Mouse (Mus musculus) lung, embryonic 16.5 days (tissue): ENCODE measurements at regions not wholly inside any gene's neighbourhood (a gene's known extent, or its start where the extent isn't known, plus 50 kb on each side); places are given as distances from the start of the nearest gene placed in this dataset.

ENCODE experiments used
- ATAC-seq: fragments of 200-750 bp; cut with Nextera tagmentation; 2 replicates; pipeline ENCODE4 v1.8.0; 2017; ENCODE audit warnings: low read depth, mild to moderate bottlenecking, moderate library complexity
- H3K27ac ChIP-seq: fragments of 300-500 bp; sonication (generic); 2 replicates; pipeline ENCODE4 v1.5.1; 2014; ENCODE audit warnings: mild to moderate bottlenecking, control low read depth, low read length
- H3K27me3 ChIP-seq: fragments of 300-500 bp; sonication (generic); 2 replicates; pipeline ENCODE4 v1.6.1; 2014; ENCODE audit warnings: low read depth, low read length, mixed read lengths; ENCODE audit not compliant: control insufficient read depth, insufficient read depth
- H3K36me3 ChIP-seq: fragments of 300-500 bp; sonication (generic); 2 replicates; pipeline ENCODE4 v1.6.1; 2014; ENCODE audit warnings: low read length; ENCODE audit not compliant: control insufficient read depth, insufficient read depth
- H3K4me1 ChIP-seq: fragments of 300-500 bp; sonication (generic); replicated peaks from 2 replicates; pipeline ENCODE4 v1.6.1; 2014; ENCODE audit warnings: low read length, mixed read lengths; ENCODE audit not compliant: control insufficient read depth, insufficient read depth
- H3K4me2 ChIP-seq: fragments of 300-500 bp; sonication (generic); 2 replicates; pipeline ENCODE4 v1.6.1; 2014; ENCODE audit warnings: low read depth, low read length, control low read depth
- H3K4me3 ChIP-seq: fragments of 300-500 bp; sonication (generic); 2 replicates; pipeline ENCODE4 v1.5.1; 2014; ENCODE audit warnings: mild to moderate bottlenecking, low read length, control low read depth
- H3K9ac ChIP-seq: fragments of 300-500 bp; sonication (generic); 2 replicates; pipeline ENCODE4 v1.6.1; 2014; ENCODE audit warnings: low read length, control low read depth
- H3K9me3 ChIP-seq: fragments of 300-500 bp; sonication (generic); 2 replicates; pipeline ENCODE4 v1.6.1; 2016; ENCODE audit warnings: low read length; ENCODE audit not compliant: control insufficient read depth
- WGBS: fragments of 180-500 bp; shearing (Covaris S2); extraction: QIAGEN DNeasy Blood & Tissue Kit; methylation state at CpG from one replicate; pipeline ENCODE4 v1.1.7; 2014; 5-methylcytosine and 5-hydroxymethylcytosine counted together

- H3K4me2 ChIP-seq, result no peak overlapping the region
- H3K4me1 ChIP-seq, result no peaks in the 10 kb centered on the region
- H3K4me3 ChIP-seq, result no peak overlapping the region
- H3K27me3 ChIP-seq, result no peaks in the 10 kb centered on the region
- 72% methylated on average over 11 of the region's 11 CpGs for WGBS
- no peaks in the 10 kb centered on the region for H3K9me3 ChIP-seq
- H3K9ac ChIP-seq, result no peak overlapping the region
- H3K27ac ChIP-seq, result no peak overlapping the region
- ATAC-seq, result no peak
- H3K36me3 ChIP-seq, result no peaks in the 10 kb centered on the region
Observed at GRCm38 (mm10) chr13:71359112-71359511, 517.5 kb upstream of the Adamts16 start.

GRCm38 (mm10) chr13:71350787-71351186, 509.2 kb upstream of the Adamts16 start:
- Histone ChIP-seq H3K27me3 (no peaks in the 10 kb centered on the region), H3K9me3 (no peaks in the 10 kb centered on the region), H3K4me2 (no peak overlapping the region), H3K27ac (no peak overlapping the region), H3K4me3 (no peak overlapping the region), H3K9ac (no peak overlapping the region), H3K36me3 (no peaks in the 10 kb centered on the region), H3K4me1 (no peaks in the 10 kb centered on the region)
- no peak for ATAC-seq
- WGBS, result 83% methylated on average over 7 of the region's 7 CpGs

- Histone ChIP-seq H3K4me2 (no peak overlapping the region), H3K9ac (no peak overlapping the region), H3K27ac (no peak overlapping the region), H3K4me3 (no peak overlapping the region), H3K9me3 (no peaks in the 10 kb centered on the region), H3K36me3 (no peaks in the 10 kb centered on the region), H3K27me3 (no peaks in the 10 kb centered on the region), H3K4me1 (no peaks in the 10 kb centered on the region)
- ATAC-seq, result no peak
- 77% methylated on average over 1 of the region's 1 CpGs for WGBS
Observed at GRCm38 (mm10) chr13:71342921-71343320, 501.3 kb upstream of the Adamts16 start.

- no peak for ATAC-seq
- H3K36me3 ChIP-seq, result no peaks in the 10 kb centered on the region
- no peaks in the 10 kb centered on the region for H3K4me1 ChIP-seq
- 71% methylated on average over 6 of the region's 6 CpGs for WGBS
- no peaks in the 10 kb centered on the region for H3K27me3 ChIP-seq
- H3K4me2 ChIP-seq, result no peak overlapping the region
- no peak overlapping the region for H3K9ac ChIP-seq
- H3K9me3 ChIP-seq, result no peaks in the 10 kb centered on the region
- no peak overlapping the region for H3K27ac ChIP-seq
- H3K4me3 ChIP-seq, result no peak overlapping the region
Observed at GRCm38 (mm10) chr13:71338700-71339099, 497.1 kb upstream of the Adamts16 start.

GRCm38 (mm10) chr13:71334925-71335324, 493.3 kb upstream of the Adamts16 start:
- no peaks in the 10 kb centered on the region for H3K27me3 ChIP-seq
- no peaks in the 10 kb centered on the region for H3K9me3 ChIP-seq
- no peak overlapping the region for H3K4me2 ChIP-seq
- no peak overlapping the region for H3K27ac ChIP-seq
- no peak for ATAC-seq
- no peaks in the 10 kb centered on the region for H3K36me3 ChIP-seq
- H3K4me3 ChIP-seq, result no peak overlapping the region
- no peak overlapping the region for H3K9ac ChIP-seq
- WGBS, result 84% methylated on average over 4 of the region's 4 CpGs
- no peaks in the 10 kb centered on the region for H3K4me1 ChIP-seq

DNA sequence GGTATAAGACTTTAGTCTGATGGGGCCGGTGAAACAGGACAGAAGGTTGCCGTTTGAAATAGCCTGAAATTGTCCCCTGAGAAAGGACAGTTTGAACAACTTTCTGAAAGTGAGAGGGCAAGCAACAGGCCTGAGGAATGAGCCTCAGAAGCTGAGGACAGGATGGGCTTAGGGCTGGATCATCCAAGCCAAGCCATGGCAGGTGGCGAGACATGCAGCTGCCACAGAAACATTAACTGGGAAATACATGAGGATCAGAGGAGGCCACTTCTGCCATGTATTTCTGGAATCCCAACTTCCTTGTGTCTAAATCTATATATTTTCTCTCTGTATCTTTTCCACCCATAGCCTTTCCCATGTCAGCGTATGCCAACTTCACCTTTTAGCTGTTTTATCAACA, 491.5 kb upstream of the Adamts16 start:
- 81% methylated on average over 4 of the region's 4 CpGs for WGBS
- Histone ChIP-seq H3K9me3 (no peaks in the 10 kb centered on the region), H3K27ac (no peak overlapping the region), H3K27me3 (no peaks in the 10 kb centered on the region), H3K9ac (no peak overlapping the region), H3K4me3 (no peak overlapping the region), H3K4me2 (no peak overlapping the region), H3K36me3 (no peaks in the 10 kb centered on the region), H3K4me1 (no peaks in the 10 kb centered on the region)
- ATAC-seq, result no peak

DNA sequence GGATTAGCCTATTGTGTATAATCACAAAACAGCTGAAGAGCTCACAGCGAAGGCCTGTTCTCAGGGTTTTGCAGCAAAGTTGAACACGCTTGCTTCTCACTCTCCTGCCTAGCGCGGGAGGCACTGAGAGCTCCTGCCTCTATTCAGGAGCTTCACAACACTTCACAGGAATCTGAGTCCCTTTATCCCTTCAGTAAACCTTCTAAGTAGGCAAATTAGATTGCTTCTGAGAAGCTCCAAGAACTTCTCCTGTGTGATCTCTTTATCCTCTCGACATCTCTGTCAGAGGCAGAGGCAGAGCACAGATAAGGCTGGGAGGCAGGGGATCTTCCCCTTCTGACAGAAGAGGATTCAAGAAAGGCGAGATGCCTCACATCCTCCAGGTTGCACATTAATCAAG, 488.7 kb upstream of the Adamts16 start:
- 36% methylated on average over 6 of the region's 6 CpGs for WGBS
- H3K36me3 ChIP-seq, result no peaks in the 10 kb centered on the region

GRCm38 (mm10) chr13:71327802-71328753, 486.5 kb upstream of the Adamts16 start:
- H3K4me3 ChIP-seq, result no peak overlapping the region
- H3K4me2 ChIP-seq, result no peak overlapping the region
- 0 out of 2 replicates have a peak, but pooled peaks have one; percentile 41 for ATAC-seq
- no peak overlapping the region for H3K27ac ChIP-seq
- 54% methylated on average over 4 of the region's 4 CpGs for WGBS
- no peaks in the 10 kb centered on the region for H3K9me3 ChIP-seq
- H3K4me1 ChIP-seq, result no peaks in the 10 kb centered on the region
- H3K27me3 ChIP-seq, result no peaks in the 10 kb centered on the region
- no peaks in the 10 kb centered on the region for H3K36me3 ChIP-seq
- no peak overlapping the region for H3K9ac ChIP-seq

More for the DNA sequence above, 488.7 kb upstream of the Adamts16 start:
- Histone ChIP-seq H3K4me1 (no peaks in the 10 kb centered on the region), H3K4me2 (no peak overlapping the region), H3K27ac (no peak overlapping the region), H3K9me3 (no peaks in the 10 kb centered on the region), H3K9ac (no peak overlapping the region), H3K4me3 (no peak overlapping the region), H3K27me3 (no peaks in the 10 kb centered on the region)
- ATAC-seq, result no peak

- no peak overlapping the region for H3K9ac ChIP-seq
- H3K4me3 ChIP-seq, result no peak overlapping the region
- WGBS, result 75% methylated on average over 3 of the region's 3 CpGs
- no peak overlapping the region for H3K27ac ChIP-seq
- no peak for ATAC-seq
- H3K27me3 ChIP-seq, result no peaks in the 10 kb centered on the region
- H3K4me2 ChIP-seq, result no peak overlapping the region
- H3K36me3 ChIP-seq, result no peaks in the 10 kb centered on the region
- H3K9me3 ChIP-seq, result no peaks in the 10 kb centered on the region
- no peaks in the 10 kb centered on the region for H3K4me1 ChIP-seq
Observed at GRCm38 (mm10) chr13:71320489-71320888, 478.9 kb upstream of the Adamts16 start.
